Mouse (Mus musculus) CH12.LX (cell line): Measurements from ENCODE around the gene Pan3.

Experiments
- CTCF ChIP-seq, 2 experiments: IDR thresholded peaks in 1 of 2; conservative IDR thresholded peaks in 1 of 2; 2 replicates each; pipeline ENCODE4 v1.5.1; 2011 to 2012; ENCODE audit warnings: low read depth in 2 of 2, low read length in 2 of 2, improper control_type of control experiment in 1 of 2, inconsistent platforms in 1 of 2, mild to moderate bottlenecking in 1 of 2, moderate library complexity in 1 of 2
- ETS1 ChIP-seq: conservative IDR thresholded peaks from 2 replicates; pipeline ENCODE4 v1.6.1; 2012; ENCODE audit warnings: low read depth, mild to moderate bottlenecking, inconsistent platforms, low read length, improper control_type of control experiment, moderate library complexity
- RCOR1 ChIP-seq: conservative IDR thresholded peaks from 2 replicates; pipeline ENCODE4 v1.6.1; 2012; ENCODE audit warnings: low read depth, mild to moderate bottlenecking, inconsistent platforms, low read length, improper control_type of control experiment

- no peak for TF ChIP-seq CTCF (conservative IDR thresholded peaks at IDR 0.05 in 1 of 2, IDR thresholded peaks at IDR 0.05 in 1 of 2; ENCODE audit: low read depth in 2 of 2, low read length in 2 of 2)
- TF ChIP-seq ETS1 = no peak
- no peak for TF ChIP-seq RCOR1
Observed at GRCm38 (mm10) chr5:147441979-147442378, 12.0 kb downstream of the Pan3 start.
